Mouse (Mus musculus) yolk sac, embryonic 10.5 days (tissue): ENCODE measurements around the gene Elf3.
"Not testable (repeated sequence)": the region's sequence is repeated elsewhere in the genome, so short reads cannot be mapped to it uniquely, and the experiment has no call there.

Experiments used
- DNase-seq: peaks from one replicate; pipeline ENCODE4 v3.0.0-alpha.2; 2017; ENCODE audit warnings: low spot score

The Elf3 gene

DNA sequence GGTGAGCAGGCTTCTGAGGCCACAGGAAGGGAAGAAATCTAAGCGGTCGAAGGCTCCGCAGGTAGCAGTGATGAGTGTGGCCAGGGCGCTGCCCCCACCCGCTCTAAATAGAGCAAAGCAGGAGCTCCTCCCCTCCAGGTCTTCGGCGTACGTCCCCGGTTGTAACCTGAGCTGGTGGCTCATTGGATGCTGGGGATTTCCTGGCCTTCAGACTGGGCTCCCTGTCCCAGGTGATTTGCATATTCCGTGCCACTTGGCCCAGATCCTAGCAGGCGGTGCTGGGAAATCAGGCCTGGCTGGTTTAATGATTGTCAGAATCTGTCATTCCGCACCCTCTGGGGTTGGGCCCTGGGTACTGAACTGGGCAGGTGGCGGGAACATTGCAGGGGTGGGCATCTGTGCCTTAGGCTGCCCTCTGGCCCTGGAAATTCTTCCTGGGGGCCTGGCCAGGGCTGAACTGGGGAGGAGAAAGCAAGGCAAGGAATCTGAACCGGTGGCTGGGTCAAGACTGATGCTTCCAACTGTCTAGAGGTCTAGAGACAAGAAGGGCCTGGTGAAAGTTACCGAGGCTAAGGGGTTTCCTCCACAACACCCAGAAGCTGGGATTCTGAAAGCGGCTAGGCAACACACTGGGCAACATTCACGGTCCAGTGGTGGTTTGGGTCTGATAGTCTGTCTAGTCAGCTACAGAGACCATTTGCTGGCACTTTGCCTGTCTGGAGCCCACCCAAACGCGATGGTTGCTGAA is at the start of gene Elf3:
Elf3 (minus strand) TSS at position 189 of the 748 bp plus-strand sequence.
- peak; percentile 85 for DNase-seq

DNA sequence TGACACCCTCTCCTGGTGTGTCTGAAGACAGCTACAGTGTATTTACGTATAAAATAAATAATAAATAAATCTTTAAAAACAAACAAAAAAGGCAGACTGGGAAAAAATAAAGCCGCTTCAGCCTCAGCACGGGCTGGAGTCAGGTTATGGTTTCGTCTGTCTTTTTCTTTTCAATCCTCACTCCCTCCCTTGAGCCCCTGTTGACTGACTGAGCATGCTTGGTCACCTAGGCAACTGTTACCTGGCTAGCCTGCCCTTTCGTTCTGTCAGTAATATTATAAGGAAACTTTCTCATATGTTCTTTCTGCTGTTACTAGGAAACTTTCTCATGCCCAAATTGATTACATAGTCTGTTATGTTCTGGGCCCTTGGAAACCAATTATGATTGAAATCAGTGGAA is 32.5 kb upstream of the Elf3 start:
- DNase-seq, result no peak

DNA sequence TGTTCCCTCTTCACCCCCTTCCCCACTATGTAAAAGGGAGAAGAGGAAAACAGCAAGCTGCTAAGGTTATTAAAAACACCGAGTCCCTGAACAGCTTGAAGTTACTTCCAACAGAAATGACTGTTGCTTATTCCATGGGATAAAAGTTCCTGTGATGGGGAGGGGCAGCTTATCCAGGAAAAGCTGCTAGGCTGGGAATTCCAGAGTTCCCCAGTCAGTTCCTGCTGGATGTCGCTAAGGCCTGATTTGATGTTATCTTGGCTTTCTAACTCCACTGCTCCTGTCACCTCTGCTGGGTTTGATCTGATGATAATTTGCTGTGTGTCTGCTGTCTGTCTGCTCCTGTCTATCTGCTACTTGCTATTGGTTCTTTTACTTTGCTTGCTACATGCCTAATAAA is 27.9 kb upstream of the Elf3 start:
- DNase-seq, result no peak

DNA sequence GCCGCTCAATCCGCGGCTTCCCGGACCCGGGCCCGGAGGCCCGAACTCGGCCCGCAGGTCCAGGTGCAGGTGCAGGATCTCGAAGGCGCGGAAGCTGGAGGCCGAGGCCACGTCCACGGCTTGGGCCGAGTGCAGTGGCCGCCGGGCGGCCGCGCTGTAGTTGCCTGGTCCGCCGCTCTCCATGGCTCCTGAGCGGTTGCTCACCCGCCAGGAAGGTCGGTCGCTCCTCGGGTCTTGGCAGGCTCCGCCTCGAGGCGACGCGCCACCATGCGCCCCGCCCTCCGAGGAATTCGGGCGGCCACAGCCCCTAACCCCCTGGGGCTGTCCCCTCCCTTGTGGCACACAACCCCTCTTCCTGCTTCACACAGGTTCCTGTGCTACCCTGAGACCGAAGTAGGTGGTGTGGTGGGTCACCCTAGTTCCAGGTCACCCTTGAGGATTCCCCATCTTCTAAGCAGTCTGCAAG is 25.5 kb upstream of the Elf3 start, which contains the start of gene Rnpep:
Rnpep (minus strand) TSS at position 259 of the 466 bp plus-strand sequence.
- DNase-seq, result peak; percentile 84

DNA sequence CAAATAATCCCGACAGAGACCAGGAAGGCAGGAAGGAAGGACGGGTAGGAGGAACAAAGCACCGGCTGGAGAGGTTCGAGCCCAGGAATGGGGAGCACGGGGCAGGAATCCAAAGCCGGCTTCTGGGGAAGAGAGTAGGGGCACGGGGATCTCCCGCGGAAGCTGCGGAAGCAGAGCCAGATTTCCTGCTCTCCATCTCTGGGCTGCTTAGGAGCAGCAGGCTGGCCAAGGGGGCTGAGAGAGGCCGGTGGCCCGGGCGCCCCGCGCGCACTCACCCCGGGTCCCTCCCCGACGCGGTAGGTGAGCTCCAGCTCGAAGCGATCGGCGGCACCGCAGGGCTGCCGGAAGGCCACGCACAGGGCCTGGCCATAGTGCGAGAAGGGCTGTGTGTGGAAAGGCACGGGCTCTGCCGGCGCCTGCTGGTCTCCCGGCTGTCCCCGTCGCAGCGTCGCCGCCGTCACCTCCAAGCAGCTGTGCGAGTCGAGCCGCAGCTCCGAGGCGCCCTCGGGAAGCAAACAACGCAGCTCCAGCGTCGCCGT is 25.0 kb upstream of the Elf3 start:
- peak; percentile 48 for DNase-seq

DNA sequence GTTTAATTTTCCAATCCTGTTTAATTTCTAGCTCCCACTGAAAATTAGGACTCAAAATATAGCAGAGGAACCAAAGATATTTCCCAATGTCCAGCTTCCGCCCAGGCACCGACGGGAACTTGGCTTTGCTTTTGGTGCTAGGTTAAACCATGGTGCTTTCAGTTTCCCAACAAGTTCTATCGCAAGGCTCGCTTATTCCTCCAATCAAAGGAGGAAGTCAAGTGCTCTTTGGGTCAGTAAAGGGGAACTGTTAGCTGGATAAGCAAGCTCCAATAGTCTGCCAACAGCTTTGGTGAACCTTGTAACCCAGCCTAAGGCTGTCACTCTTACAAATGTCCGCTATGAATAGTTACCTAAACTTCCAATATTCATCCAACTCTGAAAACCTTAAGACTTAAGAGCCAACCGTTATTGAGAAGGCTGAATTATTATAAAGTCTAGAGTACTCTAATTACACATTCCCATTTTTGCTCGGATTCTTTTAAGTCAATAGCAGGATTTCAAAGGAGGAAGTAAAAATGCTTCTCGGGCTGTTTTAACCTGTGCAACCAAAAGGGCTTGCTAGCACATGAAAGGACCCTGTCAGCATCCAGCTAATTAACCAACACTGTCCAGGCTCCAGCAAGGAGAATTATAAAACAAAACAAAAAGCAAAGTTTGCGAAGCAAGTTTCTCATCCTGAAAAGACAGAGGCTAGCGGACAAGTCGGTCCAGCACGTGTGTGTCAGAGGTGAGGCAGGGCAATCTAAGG is 24.3 kb upstream of the Elf3 start:
- no peak for DNase-seq

DNA sequence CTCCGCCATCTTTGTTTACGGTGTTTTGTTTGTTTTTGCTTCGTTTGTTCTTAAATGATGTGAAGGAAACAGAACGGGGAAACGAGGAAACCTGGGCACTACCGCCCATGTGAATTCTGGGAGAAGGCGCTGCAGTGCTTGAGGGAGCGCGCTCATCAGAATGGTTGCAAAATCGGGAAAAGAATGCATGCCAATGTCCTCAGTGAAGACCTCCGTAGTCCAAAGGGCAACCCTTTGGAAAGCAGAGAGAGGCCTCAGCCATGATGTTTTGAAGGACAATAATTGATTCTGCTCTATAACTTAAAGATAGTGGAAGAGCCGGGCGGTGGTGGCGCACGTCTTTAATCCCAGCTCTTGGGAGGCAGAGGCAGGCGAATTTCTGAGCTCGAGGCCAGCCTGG is 23.5 kb upstream of the Elf3 start:
- DNase-seq, result no peak

DNA sequence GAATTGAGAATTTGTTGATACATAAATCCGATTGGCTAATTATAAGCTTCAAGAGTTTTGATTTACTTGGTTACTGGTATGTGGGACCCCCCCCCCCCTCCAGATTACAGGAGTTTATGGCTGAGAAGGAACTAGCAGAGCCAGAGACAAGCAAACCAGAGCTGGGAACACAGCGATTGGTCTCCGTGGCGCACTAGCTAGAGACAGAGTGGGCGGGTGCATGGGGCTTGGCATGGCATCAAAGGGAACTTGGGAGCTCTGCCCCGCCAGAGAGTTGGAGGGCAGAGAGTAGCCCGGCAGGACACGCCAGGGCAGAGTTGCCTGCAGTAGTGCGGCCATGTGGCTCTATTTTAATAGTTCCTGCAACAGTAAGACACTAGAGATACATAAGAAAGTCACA is 22.3 kb upstream of the Elf3 start:
- DNase-seq, result no peak

DNA sequence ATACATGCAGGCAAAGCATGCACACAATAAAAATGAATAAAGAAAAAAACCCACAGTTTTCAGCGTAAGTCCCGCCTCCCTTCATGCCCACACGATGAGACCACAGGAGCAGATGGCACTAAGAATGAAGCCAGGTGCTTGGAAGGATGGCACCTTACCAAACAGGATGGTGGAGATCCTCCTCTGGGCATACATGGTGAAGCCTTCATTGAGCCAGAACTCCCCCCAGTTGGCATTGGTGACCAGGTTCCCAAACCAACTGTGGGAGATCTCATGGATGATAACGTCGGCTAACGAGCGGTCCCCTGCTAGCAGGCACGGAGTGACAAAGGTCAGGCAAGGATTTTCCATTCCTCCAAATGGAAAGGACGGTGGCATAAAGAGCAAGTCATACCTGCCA is 13.0 kb upstream of the Elf3 start:
- no peak for DNase-seq

DNA sequence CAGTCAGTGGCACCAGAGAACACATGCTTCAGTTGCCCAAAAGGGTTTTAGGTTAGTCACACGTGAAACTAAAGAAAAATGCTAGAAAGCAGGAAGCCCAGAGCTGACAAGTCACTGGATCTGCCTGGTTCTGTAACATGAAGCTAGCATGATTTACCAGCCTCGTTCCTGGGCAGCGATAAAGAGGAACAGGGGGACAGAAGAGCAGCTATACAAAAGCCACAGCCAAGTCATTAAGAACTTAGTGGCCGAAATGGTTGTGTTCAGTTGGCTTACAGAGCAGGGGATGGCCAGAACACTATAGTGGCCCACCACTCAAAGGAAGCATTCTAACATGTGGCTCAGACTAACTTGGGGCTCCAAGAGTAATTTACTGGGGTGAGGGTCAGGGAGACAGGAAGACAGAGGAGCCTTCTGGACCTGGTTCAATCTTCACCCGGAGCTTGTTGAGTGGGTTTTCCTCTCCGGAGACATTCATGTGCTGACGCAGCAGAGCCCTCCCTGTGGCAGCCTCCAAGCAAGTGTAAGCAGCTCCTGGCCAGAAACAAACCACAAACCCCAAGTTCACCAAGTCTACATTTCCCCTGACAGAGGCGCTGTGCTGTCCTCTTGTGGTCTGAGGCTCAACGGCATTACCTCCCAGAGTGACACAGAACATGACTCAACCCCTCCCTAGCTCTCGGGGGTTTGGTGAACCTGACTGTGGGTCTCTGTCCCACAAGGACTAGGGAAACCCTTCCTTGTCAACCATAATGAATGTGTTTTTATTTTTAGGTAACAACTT is 9.5 kb upstream of the Elf3 start:
- no peak for DNase-seq

DNA sequence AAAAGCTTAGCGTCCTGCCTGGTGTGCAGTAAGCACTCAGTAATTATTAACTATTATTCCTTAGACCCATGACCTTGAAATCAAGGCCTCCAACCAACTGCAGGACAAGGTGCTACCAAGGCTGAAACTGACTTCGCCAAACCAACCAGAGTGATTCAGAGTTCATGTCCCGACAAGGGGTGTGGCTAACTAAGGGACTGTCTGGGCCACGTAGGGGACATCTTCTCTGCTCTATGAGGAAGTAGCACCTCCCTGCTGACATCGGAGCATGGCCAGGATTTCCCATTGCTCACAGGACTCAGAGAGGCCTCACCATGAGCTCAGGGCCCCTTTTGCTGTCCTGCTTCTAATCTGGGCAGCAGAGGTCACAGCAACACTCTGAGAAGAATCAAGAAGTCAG is 7.5 kb upstream of the Elf3 start:
- peak; percentile 70 for DNase-seq

DNA sequence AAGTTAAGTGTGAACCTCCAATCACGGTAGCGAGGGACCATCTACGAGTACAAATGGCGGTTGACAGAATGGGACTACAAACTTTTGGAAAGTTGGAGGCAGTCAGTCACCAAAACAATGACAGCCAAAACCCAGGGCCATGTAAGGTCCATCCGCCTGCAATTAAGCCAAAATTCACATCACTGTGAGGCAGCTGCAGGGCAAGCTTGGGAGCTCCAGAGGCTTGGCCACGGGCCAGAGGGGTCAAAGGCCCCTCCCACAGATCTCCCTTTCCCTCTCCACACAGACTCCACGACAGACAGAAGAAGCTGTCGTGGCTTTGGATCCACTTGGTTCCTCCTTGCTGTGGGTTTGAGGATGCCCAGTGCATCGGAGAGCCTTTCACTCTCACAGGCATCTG is 4.9 kb upstream of the Elf3 start:
- no peak for DNase-seq

DNA sequence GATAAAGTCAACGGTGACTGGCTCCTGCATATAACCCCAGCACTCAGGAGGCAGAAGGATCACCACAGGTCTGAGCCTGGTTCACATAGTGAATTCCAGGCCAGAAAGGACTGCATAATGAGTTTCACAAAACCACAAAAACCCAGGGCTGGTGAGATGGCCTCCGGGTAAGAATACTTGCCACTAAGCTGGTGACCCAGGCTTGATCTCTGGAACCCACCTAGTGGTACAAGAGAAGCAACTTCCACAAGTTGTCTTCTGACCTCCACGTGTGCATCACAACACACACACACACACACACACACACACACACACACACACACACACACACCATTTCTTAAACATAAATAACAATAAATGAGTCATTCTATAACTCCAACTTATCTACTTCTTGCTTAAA is 4.0 kb upstream of the Elf3 start:
- no peak for DNase-seq

DNA sequence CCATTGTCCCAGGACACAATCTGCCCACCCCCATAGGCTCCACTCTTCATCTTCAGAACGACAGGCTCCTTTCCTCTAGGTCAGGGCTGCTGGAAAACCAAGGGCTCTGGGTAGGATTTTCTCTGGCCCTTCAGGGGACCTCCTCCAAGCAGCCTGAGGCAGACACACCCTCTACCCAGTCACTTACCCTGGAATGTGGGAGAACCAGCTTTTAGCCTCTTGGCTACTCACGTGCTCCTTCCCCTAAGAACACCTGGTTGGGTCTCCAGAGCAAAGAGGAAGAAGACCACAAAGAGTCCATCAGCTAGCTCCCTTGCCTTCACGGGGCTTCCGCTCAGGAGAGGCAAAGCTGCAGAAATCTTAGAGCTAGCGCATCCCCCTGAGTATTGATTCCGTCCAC is 2.6 kb upstream of the Elf3 start:
- DNase-seq, result no peak

DNA sequence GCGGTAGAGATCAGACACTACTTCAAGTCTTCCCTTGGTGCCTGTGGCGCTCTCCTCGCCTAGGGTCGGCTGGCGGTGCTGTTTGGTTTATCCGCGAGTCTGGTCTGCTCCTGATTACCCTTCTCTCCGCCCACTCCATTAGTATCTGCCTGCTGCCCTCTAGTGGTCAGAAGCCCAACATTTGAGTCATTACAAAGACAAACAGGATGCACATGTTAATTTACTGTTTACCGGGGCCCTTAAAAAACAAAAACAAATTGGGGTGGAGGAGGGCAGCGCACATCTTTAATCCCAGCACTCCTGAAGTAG is 714 bp upstream of the Elf3 start:
- peak; percentile 85 for DNase-seq

DNA sequence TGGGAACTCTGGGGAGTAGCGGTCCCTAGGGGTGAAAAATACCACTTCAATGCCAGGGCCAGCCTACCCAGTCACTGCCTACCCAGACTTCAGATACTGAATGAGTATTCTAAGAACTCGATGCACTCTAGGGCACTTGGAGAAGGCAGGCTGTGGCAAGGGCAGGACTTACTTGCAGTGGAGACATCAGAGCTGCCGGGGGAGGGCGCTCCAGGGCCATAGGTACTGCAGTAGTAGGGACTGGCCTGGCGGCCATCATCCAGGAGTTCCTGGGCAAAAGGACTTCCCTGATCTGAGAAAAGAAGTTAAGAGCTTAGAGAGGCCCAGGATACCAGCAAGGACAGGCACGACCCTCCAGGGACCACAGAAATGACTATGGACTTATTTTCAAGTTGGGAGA is 2.1 kb downstream of the Elf3 start:
- no peak for DNase-seq

DNA sequence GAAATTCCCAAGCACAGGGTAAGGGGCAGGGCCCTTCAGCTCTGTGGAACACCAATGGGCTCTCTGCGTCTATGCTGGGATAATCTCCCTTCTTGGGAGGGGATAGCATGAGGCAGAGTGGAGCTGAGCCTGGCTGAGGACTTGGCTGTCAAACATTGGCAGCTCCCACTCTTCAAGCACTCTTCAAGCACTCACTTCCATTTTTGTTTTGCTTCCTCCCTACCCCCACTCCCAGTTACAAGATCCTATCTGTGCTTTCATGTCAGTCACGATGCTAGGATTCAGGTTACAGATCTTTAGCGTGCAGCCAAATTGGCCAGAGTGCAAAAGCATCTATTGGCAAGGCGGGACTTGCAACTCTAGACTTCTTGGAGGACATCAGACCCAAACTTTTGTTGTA is 5.5 kb downstream of the Elf3 start:
- DNase-seq, result no peak

DNA sequence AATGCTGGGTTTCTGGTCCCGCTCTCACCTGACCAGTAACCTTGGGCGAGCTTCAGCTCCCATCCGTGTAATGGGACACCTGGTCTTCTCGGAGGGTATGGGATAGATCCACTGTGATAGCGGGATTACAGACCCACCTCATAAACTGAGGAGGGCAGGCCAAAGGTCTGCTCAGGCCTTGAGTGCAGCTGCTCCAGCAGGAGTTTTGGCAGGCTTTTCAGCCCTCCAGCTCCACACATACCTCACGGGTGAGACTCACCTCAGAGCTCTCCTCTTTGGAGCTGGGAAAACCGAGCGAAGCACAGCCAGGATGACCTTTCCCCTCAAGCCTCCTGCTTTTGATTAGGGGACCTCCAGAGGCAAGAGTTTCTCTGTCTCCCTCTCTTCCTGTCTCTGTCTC is 7.0 kb downstream of the Elf3 start:
- DNase-seq, result no peak

DNA sequence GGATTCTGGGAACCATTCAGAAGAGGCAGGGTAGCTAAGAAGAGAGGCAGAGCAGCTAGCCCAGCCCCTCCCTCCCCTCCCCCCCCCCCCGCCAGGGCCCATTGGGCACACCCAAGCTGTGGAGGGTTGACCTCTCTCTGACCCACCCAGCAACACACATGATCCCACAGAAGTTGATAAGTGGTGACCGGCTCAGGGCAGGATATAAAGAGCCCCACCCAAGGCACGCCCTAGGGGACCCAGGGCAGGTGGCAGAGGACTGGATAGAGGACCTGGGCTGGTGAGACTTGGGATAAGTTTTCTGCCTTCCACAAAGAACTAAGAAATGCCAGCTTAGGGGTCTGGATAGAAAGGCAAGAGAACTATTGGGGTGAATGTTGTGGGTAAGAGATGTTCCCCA is 7.7 kb downstream of the Elf3 start:
- DNase-seq, result peak; percentile 27

DNA sequence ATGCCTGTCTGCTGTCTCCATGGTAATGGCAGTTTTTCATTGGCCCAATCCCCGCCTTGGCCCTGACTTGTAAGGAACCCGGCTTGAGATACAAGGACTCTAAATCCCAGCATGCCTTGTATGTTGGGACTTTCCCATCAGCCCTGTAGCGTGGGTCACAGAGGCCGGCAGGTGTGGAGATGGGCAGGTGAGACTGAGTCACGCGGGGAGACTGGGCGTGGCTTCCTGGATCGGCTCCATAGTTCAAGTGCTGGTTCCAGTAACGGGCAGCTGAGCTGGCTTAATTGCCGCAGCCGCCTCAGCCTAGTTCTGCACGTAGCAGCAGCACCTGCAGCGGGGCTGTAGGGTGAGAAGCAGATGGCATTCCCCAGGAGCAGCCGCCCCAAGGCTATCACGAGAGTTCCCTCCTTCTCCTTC is 9.9 kb downstream of the Elf3 start:
- DNase-seq, result peak; percentile 70

DNA sequence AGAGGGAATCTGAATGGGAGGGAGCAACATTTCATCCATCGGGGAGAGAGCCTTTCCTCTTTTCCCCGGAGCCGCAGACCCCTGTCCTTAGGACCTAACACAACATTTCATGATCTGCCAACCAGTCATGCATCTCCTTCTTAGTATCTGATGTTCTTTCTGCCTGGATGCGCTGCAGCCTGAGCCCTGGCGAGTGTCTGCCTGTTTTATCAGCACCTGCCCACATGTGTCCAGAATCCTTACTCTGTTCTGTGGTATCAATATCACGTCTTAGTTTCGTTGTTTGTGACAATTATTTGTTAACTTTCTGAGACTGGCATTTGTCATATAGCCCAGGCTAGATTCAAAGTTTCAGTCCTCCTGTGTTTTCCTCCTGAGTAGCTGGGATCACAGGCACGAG is 14.4 kb downstream of the Elf3 start:
- no peak for DNase-seq

DNA sequence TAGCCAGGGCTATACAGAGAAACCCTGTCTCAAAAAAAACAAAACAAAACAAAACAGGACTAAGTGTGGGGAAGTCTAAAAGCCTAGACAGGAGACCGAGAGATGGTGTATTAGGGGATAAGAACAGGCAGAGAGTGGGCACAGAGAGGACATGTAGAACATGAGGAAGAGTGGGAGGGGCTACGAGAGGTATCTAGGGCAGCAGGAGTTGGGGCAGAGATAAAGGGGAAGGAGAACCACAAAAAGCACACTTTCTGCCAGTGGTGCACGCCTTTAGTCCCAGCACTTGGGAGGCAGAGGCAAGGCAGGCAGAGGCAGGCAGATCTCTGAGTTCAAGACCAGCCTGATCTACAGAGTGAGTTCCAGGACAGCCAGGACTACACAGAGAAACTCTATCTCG is 18.2 kb downstream of the Elf3 start:
- DNase-seq, result not testable (repeated sequence)
